Mouse (Mus musculus) ES-E14 (cell line): Measurements from ENCODE around the gene Spindoc.
A peak's percentile ranks its signal among the peaks of the same experiment; 100 is the strongest.

Source experiments
- CHD2 ChIP-seq: IDR thresholded peaks from 2 replicates; pipeline ENCODE4 v1.6.1; 2014; ENCODE audit warnings: mild to moderate bottlenecking, low read depth, low read length, inconsistent platforms
- HCFC1 ChIP-seq: IDR thresholded peaks from 2 replicates; pipeline ENCODE4 v1.6.1; 2012; ENCODE audit warnings: low read length, inconsistent platforms, borderline replicate concordance; ENCODE audit not compliant: insufficient read depth
- MAFK ChIP-seq: IDR thresholded peaks from 2 replicates; pipeline ENCODE4 v1.6.1; 2014; ENCODE audit warnings: mild to moderate bottlenecking, low read depth, low read length, inconsistent platforms; ENCODE audit not compliant: insufficient read depth
- ZC3H11A ChIP-seq: IDR thresholded peaks from 2 replicates; pipeline ENCODE4 v1.6.1; 2012; ENCODE audit warnings: low read depth, mild to moderate bottlenecking, inconsistent platforms, low read length, borderline replicate concordance
- ZNF384 ChIP-seq: IDR thresholded peaks from 2 replicates; pipeline ENCODE4 v1.6.1; 2012; ENCODE audit warnings: low read depth, low read length, inconsistent platforms

DNA sequence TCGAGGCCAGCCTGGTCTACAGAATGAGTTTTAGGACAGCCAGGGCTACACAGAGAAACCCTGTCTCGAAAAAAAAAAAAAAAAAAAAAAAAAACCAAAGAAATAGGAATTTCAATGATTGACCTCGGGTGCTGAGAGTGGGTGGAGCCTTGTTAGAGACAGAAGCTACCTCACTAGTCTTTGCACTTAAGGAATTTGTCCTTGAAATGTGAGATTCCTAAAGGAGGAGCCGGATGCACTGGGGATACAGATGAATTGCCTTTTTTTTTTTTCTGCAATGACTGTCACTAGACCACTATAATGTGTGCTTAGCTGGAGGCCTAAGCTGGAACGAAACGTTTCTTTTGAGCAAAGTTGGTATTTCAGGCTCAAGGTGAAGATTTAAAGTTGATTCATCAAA, 5.7 kb upstream of the Spindoc start:
- TF ChIP-seq ZNF384 (peak; percentile 96), MAFK (no peak), HCFC1 (no peak), ZC3H11A (no peak), CHD2 (no peak)
